Mouse (Mus musculus) ES-E14 (cell line): ENCODE results near the gene Hoxc11. TPM values are rescaled to one million over a fixed set of nuclear protein-coding genes. Genes with fewer than 3 reads are reported as not detected.
A peak's percentile ranks its signal among the peaks of the same experiment; 100 is the strongest.

ENCODE experiments used
- DNase-seq: peaks from one replicate; pipeline ENCODE4 v3.0.0-alpha.2; 2013; ENCODE audit warnings: low read depth, low spot score
- H3K27ac ChIP-seq: 2 replicates; pipeline ENCODE4 v1.5.1; 2012; ENCODE audit warnings: low read depth, mild to moderate bottlenecking, low read length, moderate library complexity, mixed read lengths; ENCODE audit not compliant: poor library complexity, insufficient read depth, severe bottlenecking
- H3K36me3 ChIP-seq: 2 replicates; pipeline ENCODE4 v1.6.1; 2012; ENCODE audit warnings: mild to moderate bottlenecking, low read length, moderate library complexity, mixed read lengths; ENCODE audit not compliant: control insufficient read depth, poor library complexity, insufficient read depth, severe bottlenecking
- H3K4me1 ChIP-seq, 2 experiments: fragments of 150-350 bp in 1 of 2; sonication (generic) in 1 of 2; 2 replicates each; pipeline ENCODE4 v1.6.1; 2012; ENCODE audit warnings: low read length in 2 of 2, mild to moderate bottlenecking in 1 of 2, mixed read lengths in 1 of 2; ENCODE audit not compliant: control insufficient read depth in 2 of 2, insufficient read depth in 2 of 2, poor library complexity in 1 of 2
- H3K4me3 ChIP-seq, 2 experiments: fragments of 150-350 bp in 1 of 2; sonication (generic) in 1 of 2; 2 replicates each; pipeline ENCODE4 v1.5.1; 2012; ENCODE audit warnings: low read length in 2 of 2, low read depth in 1 of 2, mild to moderate bottlenecking in 1 of 2, mixed read lengths in 1 of 2; ENCODE audit not compliant: insufficient read depth in 1 of 2, poor library complexity in 1 of 2, severe bottlenecking in 1 of 2
- H3K9ac ChIP-seq: 2 replicates; pipeline ENCODE4 v1.6.1; 2012; ENCODE audit warnings: low read depth, mild to moderate bottlenecking, low read length, mixed read lengths; ENCODE audit not compliant: poor library complexity, insufficient read depth, severe bottlenecking
- H3K9me3 ChIP-seq: fragments of 150-350 bp; sonication (generic); 2 replicates; pipeline ENCODE4 v1.6.1; 2012; ENCODE audit warnings: low read depth, mild to moderate bottlenecking, low read length; ENCODE audit not compliant: control insufficient read depth, insufficient read depth
- CHD2 ChIP-seq: IDR thresholded peaks from 2 replicates; pipeline ENCODE4 v1.6.1; 2014; ENCODE audit warnings: mild to moderate bottlenecking, low read depth, low read length, inconsistent platforms
- HCFC1 ChIP-seq: IDR thresholded peaks from 2 replicates; pipeline ENCODE4 v1.6.1; 2012; ENCODE audit warnings: low read length, inconsistent platforms, borderline replicate concordance; ENCODE audit not compliant: insufficient read depth
- MAFK ChIP-seq: IDR thresholded peaks from 2 replicates; pipeline ENCODE4 v1.6.1; 2014; ENCODE audit warnings: mild to moderate bottlenecking, low read depth, low read length, inconsistent platforms; ENCODE audit not compliant: insufficient read depth
- ZC3H11A ChIP-seq: IDR thresholded peaks from 2 replicates; pipeline ENCODE4 v1.6.1; 2012; ENCODE audit warnings: low read depth, mild to moderate bottlenecking, inconsistent platforms, low read length, borderline replicate concordance
- ZNF384 ChIP-seq: IDR thresholded peaks from 2 replicates; pipeline ENCODE4 v1.6.1; 2012; ENCODE audit warnings: low read depth, low read length, inconsistent platforms
- in situ Hi-C, 2 experiments: fragments of 600-800 bp; cut with MboI; formaldehyde crosslinking; loops; one replicate each; pipeline ENCODE4 v1.15.1; 2025; ENCODE audit warnings: low sequenced_read_pairs in 2 of 2, inconsistent platforms in 1 of 2; ENCODE audit not compliant: unreplicated experiment in 2 of 2
- total RNA-seq: library from RNA; depleted of rRNA; stranded (reverse); fragments of 300-350 nt; gene quantifications from 2 replicates; pipeline ENCODE4 v1.2.3, GENCODE M21; 2012

The Hoxc11 gene
- total RNA-seq, 1 experiment: not detected

GRCm38 (mm10) chr15:102955833-102956640, 1.8 kb downstream of the Hoxc11 start:
- peaks cover 0 to 6% of the 10 kb centered on the region in 2 experiments; a peak in 1 of 4 replicates for H3K4me1 ChIP-seq
- TF ChIP-seq MAFK: no peak
- no peak for DNase-seq
- peak overlapping the region; percentile 3 to 4; a peak in 1 of 4 replicates for H3K4me3 ChIP-seq
- H3K9me3 ChIP-seq: no peaks in the 10 kb centered on the region
- H3K9ac ChIP-seq: 0 out of 2 replicates have a peak overlapping the region, but pooled peaks have one; percentile 5
- no peaks in the 10 kb centered on the region for H3K36me3 ChIP-seq
- no peak overlapping the region for H3K27ac ChIP-seq
- in situ Hi-C loops: no loop called here

GRCm38 (mm10) chr15:102956906-102957305, 2.7 kb downstream of the Hoxc11 start:
- no peak for DNase-seq
- no peak overlapping the region for H3K27ac ChIP-seq
- H3K36me3 ChIP-seq: no peaks in the 10 kb centered on the region
- peaks cover 0 to 6% of the 10 kb centered on the region in 2 experiments; a peak in 1 of 4 replicates for H3K4me1 ChIP-seq
- H3K4me3 ChIP-seq: no peak overlapping the region
- H3K9ac ChIP-seq: no peak overlapping the region
- in situ Hi-C loops: no loop called here
- TF ChIP-seq CHD2 (no peak), MAFK (no peak), ZC3H11A (no peak), HCFC1 (no peak), ZNF384 (no peak)
- H3K9me3 ChIP-seq: no peaks in the 10 kb centered on the region

DNA sequence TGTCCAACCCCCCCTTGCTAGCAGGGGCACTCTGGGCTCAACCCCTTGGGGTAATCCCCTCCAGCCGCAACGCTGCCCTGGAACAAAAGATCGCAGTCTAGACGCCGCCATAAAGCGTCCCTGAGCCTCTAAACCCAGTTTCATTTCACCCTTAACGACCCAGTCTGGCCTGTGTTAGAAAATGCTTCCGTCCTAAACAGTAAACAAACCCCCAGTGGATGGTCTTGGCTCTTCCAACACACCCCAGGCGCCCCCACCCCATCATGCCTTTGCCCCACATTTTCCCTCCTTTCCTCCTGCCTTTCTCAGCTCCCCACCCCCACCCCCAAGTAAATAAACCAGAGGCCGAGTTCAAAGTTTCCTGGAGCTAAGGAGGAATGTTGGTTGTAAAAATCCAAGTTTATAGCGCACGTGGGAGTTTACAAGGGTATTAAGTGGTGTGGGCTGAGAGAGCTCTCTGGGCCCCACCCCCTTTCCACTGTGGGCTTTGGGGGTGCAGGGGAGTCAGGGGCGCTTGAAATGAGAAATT, 5.5 kb downstream of the Hoxc11 start:
- Histone ChIP-seq H3K9me3 (no peaks in the 10 kb centered on the region), H3K4me3 (no peak overlapping the region), H3K9ac (no peak overlapping the region), H3K36me3 (no peaks in the 10 kb centered on the region), H3K4me1 (peaks cover 0 to 6% of the 10 kb centered on the region in 2 experiments; a peak in 1 of 4 replicates), H3K27ac (no peak overlapping the region)
- no peak for DNase-seq
- TF ChIP-seq ZNF384 (no peak), CHD2 (no peak), MAFK (no peak), HCFC1 (no peak), ZC3H11A (no peak)
- in situ Hi-C loops: loop anchor here in 1 of 2 experiments (5.0 kb wide), 1 partner anchor 38 kb away; the partner anchor contains the start of gene Hoxc6

- in situ Hi-C loops: loop anchor here in 1 of 2 experiments (5.0 kb wide), 1 partner anchor 36 kb away; the partner anchor contains the start of gene Hoxc6
- DNase-seq: no peak
- H3K36me3 ChIP-seq: no peaks in the 10 kb centered on the region
- H3K4me1 ChIP-seq: peaks cover 0 to 6% of the 10 kb centered on the region in 2 experiments; a peak in 1 of 4 replicates
- H3K9me3 ChIP-seq: no peaks in the 10 kb centered on the region
- no peak overlapping the region for H3K27ac ChIP-seq
- H3K9ac ChIP-seq: no peak overlapping the region
- no peak overlapping the region for H3K4me3 ChIP-seq
- TF ChIP-seq ZNF384 (no peak), HCFC1 (no peak), ZC3H11A (no peak), MAFK (no peak), CHD2 (no peak)
These were observed 7.5 kb downstream of the Hoxc11 start for GRCm38 (mm10) chr15:102961728-102962127.
